Mouse (Mus musculus): Measurements from ENCODE around the gene 1700010I14Rik. TPM values are rescaled to one million over a fixed set of nuclear protein-coding genes. Genes with fewer than 3 reads are reported as not detected.

The 1700010I14Rik gene
- polyA plus RNA-seq, 1 experiment from 2014 or later = 2.7 TPM

DNA sequence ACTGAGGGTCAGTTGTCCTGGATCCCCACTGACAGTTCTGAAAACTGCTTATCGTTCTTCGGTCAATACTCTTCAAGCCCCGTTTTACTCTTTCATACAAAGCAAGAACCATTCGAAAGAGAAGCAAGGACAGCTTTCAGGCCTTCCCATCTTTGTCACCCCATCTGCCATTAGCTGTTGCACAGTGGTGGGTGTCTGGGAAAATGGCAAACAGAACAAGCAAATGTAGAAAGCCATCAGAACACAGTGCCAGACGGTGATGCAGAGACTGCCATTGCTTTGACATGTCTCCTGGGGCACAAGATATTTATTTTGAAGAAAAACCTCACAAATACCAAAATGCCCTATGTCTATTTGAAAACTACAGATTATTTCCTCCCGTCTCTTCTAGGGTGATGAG lies 11.4 kb upstream of the 1700010I14Rik start:
- 85% methylated on average over 6 of the region's 6 CpGs for WGBS
- Histone ChIP-seq H3K27ac (ENCODE audit: low read length) (no peak overlapping the region), H3K4me2 (replicated peaks; ENCODE audit: low read depth, low read length) (no peak overlapping the region), H3K27me3 (replicated peaks; ENCODE audit: insufficient read depth, low read length) (no peaks in the 10 kb centered on the region), H3K9ac (replicated peaks; ENCODE audit: low read depth) (no peak overlapping the region), H3K9me3 (ENCODE audit: low read length) (no peaks in the 10 kb centered on the region), H3K36me3 (ENCODE audit: insufficient read depth, low read length) (no peaks in the 10 kb centered on the region), H3K4me3 (ENCODE audit: low read depth, low read length) (no peak overlapping the region), H3K4me1 (ENCODE audit: insufficient read depth, low read depth, low read length) (no peaks in the 10 kb centered on the region)
- no peak for TF ChIP-seq CTCF (IDR thresholded peaks at IDR 0.05)
- TF ChIP-seq EP300 (IDR thresholded peaks at IDR 0.05) = no peak
- ATAC-seq = no peak
- no peak for DNase-seq (ENCODE audit: low spot score)

DNA sequence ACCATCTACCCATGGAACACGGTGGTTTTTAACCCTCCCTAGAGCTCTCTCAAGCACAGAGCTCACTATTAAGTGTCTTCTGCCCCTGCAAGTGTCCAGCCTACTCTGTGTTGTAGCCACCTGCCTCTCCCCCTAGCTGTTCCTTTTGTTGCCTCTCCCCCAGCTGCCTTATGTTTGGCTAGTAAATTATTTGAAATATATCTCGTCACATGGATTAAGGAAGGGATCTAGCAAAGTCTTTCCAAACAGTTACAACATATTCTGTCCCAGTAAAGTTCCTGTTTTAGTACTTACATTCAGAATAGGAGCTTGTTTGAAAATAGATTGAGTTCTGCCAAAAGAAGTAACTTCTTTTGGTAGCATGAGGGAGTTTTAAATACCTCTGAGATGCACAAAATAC lies 10.9 kb upstream of the 1700010I14Rik start:
- no peaks in the 10 kb centered on the region for H3K4me1 ChIP-seq (ENCODE audit: insufficient read depth, low read depth, low read length)

DNA sequence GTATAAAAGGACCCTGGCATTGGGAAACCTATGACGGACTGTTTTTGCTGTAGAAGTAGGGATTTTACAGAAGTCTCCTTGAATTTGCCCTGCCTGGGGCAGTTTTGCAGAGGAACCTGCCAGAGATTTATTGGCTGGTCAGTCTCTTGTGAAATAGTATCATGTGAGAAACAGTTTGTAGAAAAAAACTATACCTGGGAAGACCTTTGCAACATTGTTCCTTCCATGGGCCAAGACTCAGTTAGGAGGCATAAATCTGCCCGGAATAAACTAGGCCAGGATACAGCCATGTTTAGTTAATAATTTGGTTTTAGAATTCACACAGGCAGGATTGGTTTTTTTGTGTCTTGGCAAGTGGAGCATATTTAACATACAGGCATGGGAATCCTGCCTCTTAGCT lies 4.6 kb upstream of the 1700010I14Rik start:
- no peak overlapping the region for H3K27ac ChIP-seq (ENCODE audit: low read length)
- ATAC-seq (no peak), DNase-seq (ENCODE audit: low spot score) (no peak)
- no peak for TF ChIP-seq CTCF (IDR thresholded peaks at IDR 0.05)
- H3K4me1 ChIP-seq (ENCODE audit: insufficient read depth, low read depth, low read length) = no peaks in the 10 kb centered on the region; the same call in 1 of the 2 replicates
- no peak overlapping the region for H3K9ac ChIP-seq (replicated peaks; ENCODE audit: low read depth)
- no peaks in the 10 kb centered on the region for H3K27me3 ChIP-seq (replicated peaks; ENCODE audit: insufficient read depth, low read length)
- no peaks in the 10 kb centered on the region for H3K9me3 ChIP-seq (ENCODE audit: low read length)
- no peak overlapping the region for H3K4me3 ChIP-seq (ENCODE audit: low read depth, low read length)
- H3K36me3 ChIP-seq (ENCODE audit: insufficient read depth, low read length) = no peaks in the 10 kb centered on the region
- H3K4me2 ChIP-seq (replicated peaks; ENCODE audit: low read depth, low read length) = no peak overlapping the region
- 72% methylated on average over 2 of the region's 2 CpGs for WGBS

More for the DNA sequence above, 10.9 kb upstream of the 1700010I14Rik start:
- Histone ChIP-seq H3K36me3 (ENCODE audit: insufficient read depth, low read length) (no peaks in the 10 kb centered on the region), H3K27me3 (replicated peaks; ENCODE audit: insufficient read depth, low read length) (no peaks in the 10 kb centered on the region), H3K9me3 (ENCODE audit: low read length) (no peaks in the 10 kb centered on the region), H3K9ac (replicated peaks; ENCODE audit: low read depth) (no peak overlapping the region), H3K4me2 (replicated peaks; ENCODE audit: low read depth, low read length) (no peak overlapping the region), H3K27ac (ENCODE audit: low read length) (no peak overlapping the region), H3K4me3 (ENCODE audit: low read depth, low read length) (no peak overlapping the region)
- DNase-seq (ENCODE audit: low spot score) = no peak
- ATAC-seq = no peak
- 67% methylated on average over 2 of the region's 2 CpGs for WGBS
- TF ChIP-seq CTCF (IDR thresholded peaks at IDR 0.05) (no peak), EP300 (IDR thresholded peaks at IDR 0.05) (no peak)

DNA sequence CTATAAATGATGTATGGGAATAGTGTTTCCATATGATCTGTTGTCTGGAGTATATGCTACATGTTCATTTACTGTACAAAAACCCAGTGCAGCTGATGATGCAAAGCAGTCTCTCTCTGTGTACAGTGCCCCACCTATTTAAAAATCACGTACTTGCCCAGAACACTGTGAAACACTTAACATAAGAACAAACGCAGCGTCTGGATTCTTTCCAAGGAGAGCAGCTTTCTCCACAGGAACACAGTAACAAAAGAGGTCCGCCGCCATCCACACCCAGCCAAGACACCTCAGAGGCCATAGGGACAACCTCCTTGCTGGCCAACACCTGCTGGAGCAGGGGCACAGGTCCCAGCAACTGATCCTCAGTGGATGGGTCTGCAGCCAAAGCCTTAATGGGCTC lies 2.4 kb upstream of the 1700010I14Rik start:
- WGBS = 25% methylated on average over 5 of the region's 5 CpGs
- Histone ChIP-seq H3K9me3 (ENCODE audit: low read length) (no peaks in the 10 kb centered on the region), H3K36me3 (ENCODE audit: insufficient read depth, low read length) (no peaks in the 10 kb centered on the region), H3K4me2 (replicated peaks; ENCODE audit: low read depth, low read length) (no peak overlapping the region), H3K27me3 (replicated peaks; ENCODE audit: insufficient read depth, low read length) (no peaks in the 10 kb centered on the region), H3K4me1 (ENCODE audit: insufficient read depth, low read depth, low read length) (peaks cover 6% of the 10 kb centered on the region; the same call in 1 of the 2 replicates), H3K9ac (replicated peaks; ENCODE audit: low read depth) (no peak overlapping the region), H3K27ac (ENCODE audit: low read length) (no peak overlapping the region), H3K4me3 (ENCODE audit: low read depth, low read length) (no peak overlapping the region)
- TF ChIP-seq CTCF (IDR thresholded peaks at IDR 0.05) (no peak), EP300 (IDR thresholded peaks at IDR 0.05) (peak; percentile 87)
- ATAC-seq (peak; percentile 76), DNase-seq (ENCODE audit: low spot score) (peak; percentile 85)

DNA sequence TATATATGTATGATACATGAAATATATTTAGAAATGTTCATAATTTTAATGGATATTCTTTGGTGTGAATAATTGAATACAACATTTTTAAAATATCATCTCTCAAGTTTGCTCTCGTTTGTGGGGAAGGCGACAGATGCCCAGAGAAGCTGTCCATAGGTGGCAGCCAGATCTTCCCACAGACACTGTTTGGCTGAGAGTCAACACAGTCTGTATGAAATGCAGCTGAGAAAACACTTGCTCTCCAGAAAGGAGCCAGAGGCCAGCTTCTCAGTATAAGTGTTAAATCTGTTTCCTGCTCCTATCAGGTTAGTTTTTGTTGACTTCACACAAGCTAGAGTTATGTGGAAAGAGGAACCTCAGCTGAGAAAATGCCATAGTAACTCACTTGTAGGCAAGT lies 1.6 kb upstream of the 1700010I14Rik start:
- DNase-seq (ENCODE audit: low spot score) (no peak), ATAC-seq (no peak)
- no peaks in the 10 kb centered on the region for H3K27me3 ChIP-seq (replicated peaks; ENCODE audit: insufficient read depth, low read length)
- WGBS = 76% methylated on average over 2 of the region's 2 CpGs
- no peak overlapping the region for H3K9ac ChIP-seq (replicated peaks; ENCODE audit: low read depth)
- TF ChIP-seq CTCF (IDR thresholded peaks at IDR 0.05) (no peak), EP300 (IDR thresholded peaks at IDR 0.05) (no peak)
- no peaks in the 10 kb centered on the region for H3K36me3 ChIP-seq (ENCODE audit: insufficient read depth, low read length)
- H3K4me1 ChIP-seq (ENCODE audit: insufficient read depth, low read depth, low read length) = peaks cover 6% of the 10 kb centered on the region; the same call in 1 of the 2 replicates
- H3K27ac ChIP-seq (ENCODE audit: low read length) = no peak overlapping the region
- no peak overlapping the region for H3K4me2 ChIP-seq (replicated peaks; ENCODE audit: low read depth, low read length)
- no peak overlapping the region for H3K4me3 ChIP-seq (ENCODE audit: low read depth, low read length)
- no peaks in the 10 kb centered on the region for H3K9me3 ChIP-seq (ENCODE audit: low read length)

DNA sequence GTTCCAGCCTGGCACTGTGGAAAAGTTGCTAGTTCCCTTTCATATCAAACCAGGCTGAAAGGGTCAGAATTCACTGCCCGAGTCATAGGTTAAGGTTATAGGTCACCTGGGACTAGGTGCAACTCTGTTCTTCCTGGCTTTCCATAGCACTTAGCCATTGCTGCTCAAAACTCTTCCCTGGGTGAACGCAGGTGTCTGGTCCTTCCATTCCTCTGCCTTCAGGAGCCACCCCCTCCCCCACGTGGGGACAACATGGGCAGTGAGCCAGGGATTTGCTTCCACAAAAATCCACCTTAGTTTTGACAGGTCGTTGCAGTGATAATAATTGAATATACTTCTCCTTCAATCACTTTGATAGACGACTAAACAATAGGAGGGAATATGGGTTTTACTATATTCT lies 764 bp upstream of the 1700010I14Rik start:
- TF ChIP-seq CTCF (IDR thresholded peaks at IDR 0.05) (no peak), EP300 (IDR thresholded peaks at IDR 0.05) (no peak)
- no peaks in the 10 kb centered on the region for H3K27me3 ChIP-seq (replicated peaks; ENCODE audit: insufficient read depth, low read length)

DNA sequence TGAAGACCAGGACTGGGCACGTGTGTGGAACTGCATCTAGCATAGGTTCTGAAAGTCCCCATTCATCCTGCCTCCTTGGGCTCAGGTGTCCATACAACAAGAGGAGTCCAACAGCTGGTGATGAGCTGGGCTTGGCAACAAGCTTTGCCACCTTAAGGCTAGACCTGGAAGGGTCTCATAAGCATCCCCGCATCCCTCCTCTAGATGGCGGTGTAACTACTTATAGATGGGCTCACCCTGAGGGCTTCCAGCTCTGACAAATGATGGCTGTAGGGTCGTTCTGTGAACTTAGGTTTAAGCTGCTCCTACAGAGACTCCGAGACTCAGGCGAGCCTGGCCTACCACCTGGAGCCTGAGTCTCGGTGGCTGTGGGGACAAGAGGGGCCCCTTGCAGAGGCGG lies 3.0 kb downstream of the 1700010I14Rik start:
- ATAC-seq (no peak), DNase-seq (ENCODE audit: low spot score) (no peak)

More for the DNA sequence above, 764 bp upstream of the 1700010I14Rik start:
- Histone ChIP-seq H3K9me3 (ENCODE audit: low read length) (no peaks in the 10 kb centered on the region), H3K36me3 (ENCODE audit: insufficient read depth, low read length) (no peaks in the 10 kb centered on the region), H3K4me1 (ENCODE audit: insufficient read depth, low read depth, low read length) (peaks cover 6% of the 10 kb centered on the region; the same call in 1 of the 2 replicates), H3K4me3 (ENCODE audit: low read depth, low read length) (no peak overlapping the region), H3K27ac (ENCODE audit: low read length) (no peak overlapping the region), H3K4me2 (replicated peaks; ENCODE audit: low read depth, low read length) (no peak overlapping the region), H3K9ac (replicated peaks; ENCODE audit: low read depth) (no peak overlapping the region)
- no peak for ATAC-seq
- no peak for DNase-seq (ENCODE audit: low spot score)
- 80% methylated on average over 5 of the region's 5 CpGs for WGBS

More for the DNA sequence above, 3.0 kb downstream of the 1700010I14Rik start:
- H3K9me3 ChIP-seq (ENCODE audit: low read length) = no peaks in the 10 kb centered on the region
- no peaks in the 10 kb centered on the region for H3K36me3 ChIP-seq (ENCODE audit: insufficient read depth, low read length)
- no peak overlapping the region for H3K4me2 ChIP-seq (replicated peaks; ENCODE audit: low read depth, low read length)
- no peak overlapping the region for H3K9ac ChIP-seq (replicated peaks; ENCODE audit: low read depth)
- 37% methylated on average over 8 of the region's 8 CpGs for WGBS
- H3K27me3 ChIP-seq (replicated peaks; ENCODE audit: insufficient read depth, low read length) = no peaks in the 10 kb centered on the region
- no peak overlapping the region for H3K4me3 ChIP-seq (ENCODE audit: low read depth, low read length)
- no peak overlapping the region for H3K27ac ChIP-seq (ENCODE audit: low read length)
- peak; percentile 50 for TF ChIP-seq CTCF (IDR thresholded peaks at IDR 0.05)
- no peak for TF ChIP-seq EP300 (IDR thresholded peaks at IDR 0.05)
- peaks cover 6% of the 10 kb centered on the region; the same call in 1 of the 2 replicates for H3K4me1 ChIP-seq (ENCODE audit: insufficient read depth, low read depth, low read length)

Data from lung, postnatal 0 days (tissue).